Mouse (Mus musculus) regulatory T cell (primary cell): ENCODE measurements around the gene 1700074P13Rik.

ENCODE experiments used
- in situ Hi-C: fragments of 300-600 bp; cut with MboI, MseI; formaldehyde crosslinking; loops from one replicate; pipeline ENCODE4 v1.15.1; 2025; ENCODE audit warnings: high pct_unique_total_duplicates

The 1700074P13Rik gene

DNA sequence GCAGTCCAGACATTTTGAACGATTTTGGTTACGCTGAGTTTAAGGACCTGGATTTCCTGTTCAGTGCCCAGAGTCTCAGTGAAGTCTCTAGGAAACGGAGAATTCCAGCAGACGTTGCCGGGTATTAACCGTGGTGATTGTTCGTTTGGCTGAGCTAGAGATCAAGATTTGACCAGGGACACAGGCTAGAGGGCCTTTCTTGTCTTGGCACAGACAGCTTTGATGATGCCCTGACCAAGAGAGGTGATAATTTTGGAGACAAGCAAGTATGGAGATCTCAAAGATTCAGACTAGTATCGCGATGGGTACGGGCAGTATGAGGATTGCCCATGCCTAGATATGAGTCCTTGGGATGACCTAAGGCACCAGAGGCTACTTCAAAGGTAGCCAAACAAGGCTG, at the start of gene 1700074P13Rik:
TSS of gene 1700074P13Rik (minus strand) at position 101 of the 400 bp plus-strand sequence.
- in situ Hi-C loops: no loop called here

DNA sequence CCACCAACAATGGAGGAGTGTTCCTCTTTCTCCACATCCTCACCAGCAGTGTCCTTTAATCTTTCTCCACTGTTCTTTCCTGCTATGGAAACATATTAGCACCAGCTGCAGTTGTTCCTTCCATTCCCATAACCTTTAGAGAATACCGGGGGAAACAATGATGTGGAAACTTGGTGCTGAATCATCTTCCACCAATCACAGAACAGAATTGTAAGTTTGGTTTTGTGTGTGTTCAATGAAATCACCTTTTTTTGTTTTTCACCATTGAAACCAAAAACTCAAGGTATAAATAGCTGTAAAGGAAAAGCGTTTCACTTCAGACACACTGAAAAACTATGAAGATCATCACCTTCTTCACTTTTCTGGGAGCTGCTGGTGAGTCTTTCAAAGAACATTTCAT, 24.1 kb upstream of the 1700074P13Rik start, which contains the start of gene 1810009J06Rik:
TSS of gene 1810009J06Rik (plus strand) at position 301 of the 400 bp plus-strand sequence.
- in situ Hi-C loops: loop anchor here (5.0 kb wide), 1 partner anchor 38 kb away; no protein-coding TSS in a partner anchor

- in situ Hi-C loops: no loop called here
Measured at GRCm38 (mm10) chr6:40953716-40954115, 13.4 kb upstream of the 1700074P13Rik start.

DNA sequence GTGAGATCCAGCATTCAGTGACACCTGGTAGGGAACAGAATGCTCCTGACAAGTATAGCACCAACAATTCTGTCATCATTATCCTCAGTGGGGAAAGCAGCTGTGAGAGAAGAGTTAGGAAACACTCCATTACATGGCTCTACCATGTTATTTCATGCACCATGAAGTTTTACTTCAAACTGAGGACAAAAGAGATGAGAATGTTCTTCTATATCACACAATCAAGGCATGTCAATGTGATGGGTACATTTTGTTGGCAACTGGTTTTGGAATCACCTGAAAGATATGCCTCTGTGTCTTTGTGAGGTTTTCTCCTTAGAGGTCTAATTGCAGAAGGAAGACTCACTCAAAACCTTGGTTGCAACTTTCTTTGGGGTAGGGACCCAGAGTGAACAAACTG, 11.4 kb upstream of the 1700074P13Rik start, which contains the start of gene Gm4744:
TSS of gene Gm4744 (minus strand) at position 101 of the 400 bp plus-strand sequence.
- in situ Hi-C loops: no loop called here

DNA sequence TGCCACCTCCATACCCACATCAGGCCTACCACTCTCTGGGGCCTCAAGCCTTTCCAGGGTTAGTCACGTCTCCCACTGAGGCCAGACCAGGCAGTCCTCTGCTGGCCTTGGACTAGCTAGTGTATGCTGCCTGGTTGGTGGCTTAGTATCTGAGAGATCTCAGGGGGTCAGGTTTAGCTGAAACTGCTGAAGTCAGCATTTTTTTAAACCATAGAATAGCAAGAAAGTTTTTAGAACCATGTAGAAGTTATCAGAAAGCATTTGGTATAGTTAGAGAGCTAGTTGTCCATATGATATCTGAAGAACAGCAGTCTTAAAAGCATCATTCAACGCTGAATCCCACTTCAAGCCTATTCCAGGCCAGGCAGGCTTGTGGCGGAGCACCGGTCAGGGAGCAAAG, 20.4 kb downstream of the 1700074P13Rik start:
- in situ Hi-C loops: loop anchor here (10.0 kb wide), 1 partner anchor 1645 kb away; no protein-coding TSS in a partner anchor

DNA sequence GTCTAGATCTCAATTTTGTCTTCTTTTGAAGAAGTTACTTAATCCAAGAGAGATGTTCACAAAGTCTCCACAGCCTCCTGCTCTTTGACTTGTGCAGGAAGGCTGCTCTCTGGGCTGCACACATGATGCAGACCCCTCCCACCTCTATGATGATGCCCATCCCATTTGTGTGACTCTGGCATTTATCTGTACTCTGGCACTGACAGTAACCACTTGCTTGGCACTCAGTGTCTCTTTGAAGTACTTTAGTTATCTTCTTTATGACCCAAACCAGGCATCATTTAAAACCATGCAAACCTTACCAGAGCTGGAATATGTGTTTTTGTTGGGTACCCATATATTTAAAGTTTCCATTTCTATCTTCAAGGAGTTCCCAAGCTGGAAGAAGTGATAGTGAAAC, 40.1 kb downstream of the 1700074P13Rik start, which contains the start of gene Prss58:
TSS of gene Prss58 (minus strand) at position 101 of the 400 bp plus-strand sequence.
- in situ Hi-C loops: no loop called here

DNA sequence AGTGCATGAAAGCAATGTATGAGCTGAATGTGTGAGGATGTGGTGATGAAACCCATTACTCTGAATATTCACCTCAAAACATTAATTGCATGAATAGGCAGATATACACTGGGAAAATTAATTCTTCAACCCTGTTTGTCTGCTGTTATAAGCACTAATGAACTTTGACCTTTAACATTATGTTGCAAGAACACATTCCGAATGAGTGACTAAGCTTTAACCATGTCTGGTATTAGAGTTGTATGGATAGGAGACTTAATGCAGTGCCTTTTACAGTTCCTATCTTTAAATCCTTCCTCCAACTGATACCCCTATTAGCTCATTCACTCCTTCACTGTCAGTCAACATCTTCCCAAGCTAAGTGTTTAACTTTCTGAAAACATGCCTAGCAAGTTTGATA, 45.6 kb downstream of the 1700074P13Rik start:
- in situ Hi-C loops: loop anchor here (5.0 kb wide), 1 partner anchor 663 kb away; no protein-coding TSS in a partner anchor

DNA sequence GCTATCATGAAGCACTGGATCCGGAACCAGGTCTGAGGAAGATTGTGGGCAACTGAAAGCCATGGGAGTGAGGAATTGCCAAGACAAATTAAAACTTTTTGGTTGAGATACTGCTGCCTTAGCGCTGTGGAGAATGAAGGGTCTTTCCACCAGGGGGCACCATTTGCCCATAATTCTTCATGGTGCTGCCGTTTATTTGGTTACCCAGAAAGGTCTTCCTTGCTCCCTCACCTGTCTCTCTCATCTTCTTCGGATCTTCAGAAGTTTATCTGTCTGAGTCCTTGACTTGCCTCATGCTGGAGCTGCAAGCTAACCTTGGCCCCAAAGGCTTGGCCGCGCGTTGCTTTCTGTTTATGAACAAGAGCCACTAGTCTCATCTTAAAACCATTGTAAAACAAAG, 46.8 kb downstream of the 1700074P13Rik start:
- in situ Hi-C loops: loop anchor here (5.0 kb wide), 1 partner anchor 664 kb away; no protein-coding TSS in a partner anchor

DNA sequence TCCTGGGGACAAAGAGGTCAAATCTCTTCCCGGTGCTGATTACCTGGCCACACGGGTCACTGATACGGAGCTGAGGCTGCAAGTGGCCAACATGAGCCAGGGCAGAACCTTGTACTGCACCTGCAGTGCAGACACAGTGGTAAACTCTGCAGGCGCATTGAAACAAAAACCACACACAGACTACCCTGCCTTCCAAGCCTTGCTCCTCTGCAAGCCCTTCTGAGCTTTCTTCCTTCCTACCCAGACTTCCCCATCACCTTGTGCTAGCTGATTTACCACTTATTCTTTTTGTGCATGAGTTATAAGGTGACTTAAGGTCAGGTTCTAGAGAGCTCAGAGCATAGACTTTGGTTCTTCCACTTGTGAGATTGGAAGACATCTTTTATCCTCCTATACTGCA, 48.6 kb downstream of the 1700074P13Rik start:
- in situ Hi-C loops: loop anchor here (5.0 kb wide), 1 partner anchor 666 kb away; no protein-coding TSS in a partner anchor

DNA sequence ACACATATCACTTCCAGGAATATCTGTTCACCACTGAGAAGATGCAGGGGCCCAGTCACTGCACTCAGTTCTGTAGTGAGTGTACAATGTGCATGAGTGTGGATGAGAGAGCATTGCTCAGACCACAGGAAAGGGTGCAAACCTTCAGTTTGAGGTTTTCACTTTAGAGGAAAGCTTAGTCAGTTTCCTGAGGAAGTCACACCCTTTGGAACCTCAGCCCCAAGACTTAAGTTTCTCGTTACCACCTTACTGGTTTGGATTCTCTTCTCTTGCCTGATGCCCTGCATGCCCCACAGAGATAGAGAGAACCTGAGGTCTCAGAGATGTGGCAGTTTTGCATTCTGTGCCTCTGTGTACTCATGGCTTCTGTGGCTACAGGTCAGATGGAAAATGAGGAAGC, 49.4 kb downstream of the 1700074P13Rik start:
- in situ Hi-C loops: loop anchor here (5.0 kb wide), 1 partner anchor 666 kb away; no protein-coding TSS in a partner anchor

GRCm38 (mm10) chr6:40887394-40887793, 53.0 kb downstream of the 1700074P13Rik start, which contains the start of gene Moxd2:
TSS of gene Moxd2 (minus strand) at chr6:40887494.
- in situ Hi-C loops: no loop called here
